Mouse (Mus musculus) heart, postnatal 10 days (tissue): Measurements from ENCODE around the gene Rgs10. TPM values are rescaled to one million over a fixed set of nuclear protein-coding genes. Genes with fewer than 3 reads are reported as not detected.
"Not testable (repeated sequence)": the region's sequence is repeated elsewhere in the genome, so short reads cannot be mapped to it uniquely, and the experiment has no call there.

Experiments used
- DNase-seq, 2 experiments: peaks; one replicate each; pipeline ENCODE4 v3.0.0; 2021
- intact Hi-C: fragments of 180-260 bp; cut with DNase I; formaldehyde crosslinking; loops from one replicate; pipeline ENCODE4 v1.15.1; 2025
- total RNA-seq, 2 experiments: library from RNA; stranded (reverse); gene quantifications; 2 replicates each; pipeline ENCODE4 v1.2.3; 2021

Gene Rgs10
- total RNA-seq, 2 experiments from 2014 or later = 10.7 to 10.9 TPM

GRCm38 (mm10) chr7:128346991-128347390, 71.6 kb downstream of the Rgs10 start:
- intact Hi-C loops = loop anchor here (10.0 kb wide), 1 partner anchor 242 kb away; no protein-coding TSS in a partner anchor
- no peak for DNase-seq

GRCm38 (mm10) chr7:128346522-128346921, 72.0 kb downstream of the Rgs10 start:
- intact Hi-C loops = loop anchor here (10.0 kb wide), 1 partner anchor 242 kb away; no protein-coding TSS in a partner anchor
- no peak for DNase-seq

- no peak for DNase-seq
- intact Hi-C loops = loop anchor here (1.0 to 10.0 kb wide), 4 partner anchors 40 to 241 kb away; partner anchors contain the start of gene Armc5
Measured at GRCm38 (mm10) chr7:128345691-128346090, 72.9 kb downstream of the Rgs10 start.

- peak; percentile 88 to 91 for DNase-seq
- intact Hi-C loops = loop anchor here (1.0 to 10.0 kb wide), 4 partner anchors 40 to 240 kb away; partner anchors contain the start of gene Armc5
Measured at GRCm38 (mm10) chr7:128344928-128345653, 73.5 kb downstream of the Rgs10 start.

GRCm38 (mm10) chr7:128344488-128344887, 74.1 kb downstream of the Rgs10 start:
- DNase-seq = no peak
- intact Hi-C loops = loop anchor here (10.0 kb wide), 1 partner anchor 240 kb away; no protein-coding TSS in a partner anchor

- DNase-seq = not testable (repeated sequence)
- intact Hi-C loops = loop anchor here (10.0 kb wide), 1 partner anchor 238 kb away; no protein-coding TSS in a partner anchor
Measured at GRCm38 (mm10) chr7:128342691-128343090, 75.9 kb downstream of the Rgs10 start.

GRCm38 (mm10) chr7:128340321-128340720, 78.2 kb downstream of the Rgs10 start:
- intact Hi-C loops = loop anchor here (10.0 kb wide), 1 partner anchor 236 kb away; no protein-coding TSS in a partner anchor

GRCm38 (mm10) chr7:128332896-128333295, 85.7 kb downstream of the Rgs10 start:
- intact Hi-C loops = no loop called here
- DNase-seq = no peak

More at GRCm38 (mm10) chr7:128340321-128340720, 78.2 kb downstream of the Rgs10 start:
- DNase-seq = not testable (repeated sequence)

GRCm38 (mm10) chr7:128330981-128331380, 87.6 kb downstream of the Rgs10 start:
- no peak for DNase-seq
- intact Hi-C loops = no loop called here

GRCm38 (mm10) chr7:128324977-128325376, 93.6 kb downstream of the Rgs10 start:
- intact Hi-C loops = no loop called here
- DNase-seq = no peak

Other genes with a start within 250 kb of the Rgs10 start
- gene Cox6a2, start 212.4 kb downstream of the Rgs10 start, total RNA-seq = 1,000 to 10,000 TPM; 1,342 to 1,375 TPM
- 10 to 100 TPM; 11.7 to 13.3 TPM for gene Armc5, start 181.4 kb downstream of the Rgs10 start, total RNA-seq
- gene 9130023H24Rik, start 180.7 kb downstream of the Rgs10 start, total RNA-seq = 1 to 10 TPM; 4.5 to 5.4 TPM
- gene Tgfb1i1, start 171.9 kb downstream of the Rgs10 start, total RNA-seq = 10 to 100 TPM; 52.1 to 57.0 TPM
- not detected for gene Slc5a2, start 153.1 kb downstream of the Rgs10 start, total RNA-seq
- 10 to 100 TPM; 10.3 to 10.8 TPM for gene BC017158, start 120.6 kb downstream of the Rgs10 start, total RNA-seq
- 10 to 100 TPM; 52.5 to 54.6 TPM for gene Tial1, start 43.0 kb upstream of the Rgs10 start, total RNA-seq
- gene Bag3, start 104.9 kb upstream of the Rgs10 start, total RNA-seq = 100 to 1,000 TPM; 157 to 160 TPM
- gene Inpp5f, start 192.6 kb upstream of the Rgs10 start, total RNA-seq = 1 to 10 TPM; 7.7 to 8.0 TPM